11 mouse cellular contexts compared by ENCODE assay signal in the genomic region with DNA sequence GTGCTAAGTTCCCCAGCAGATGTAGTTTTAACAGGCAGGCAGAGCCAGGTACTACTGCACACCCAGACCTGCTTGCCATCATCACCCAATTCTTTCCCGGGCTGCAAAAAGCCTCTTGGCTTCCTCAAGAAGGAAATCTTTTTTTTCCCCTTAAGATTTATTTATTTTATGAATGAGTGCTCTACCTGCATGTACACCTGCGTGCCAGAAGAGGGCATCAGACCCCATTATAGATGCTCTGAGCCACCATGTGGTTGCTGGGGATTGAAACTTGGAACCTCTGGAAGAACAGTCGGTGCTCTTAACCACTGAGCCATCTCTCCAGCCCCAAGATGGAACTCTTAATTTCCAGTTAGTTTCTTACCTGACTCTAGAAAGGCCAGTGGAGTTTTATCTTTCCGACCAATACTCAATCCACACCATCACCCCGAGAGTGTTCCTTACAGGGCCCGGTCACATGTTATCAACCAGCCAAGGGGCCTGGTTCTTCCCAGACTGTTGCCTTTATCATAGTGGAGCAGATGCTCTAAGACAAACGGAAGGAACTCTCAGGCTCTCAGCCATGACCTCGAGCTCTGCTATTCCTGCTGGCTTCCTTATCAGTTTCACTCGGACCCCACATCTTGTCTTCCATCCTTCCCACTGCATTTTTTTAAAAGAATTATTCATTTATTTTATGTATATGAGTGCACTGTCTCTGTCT. TPM values are rescaled to one million over a fixed set of nuclear protein-coding genes. Genes with fewer than 3 reads are reported as not detected.
A peak's percentile ranks its signal among the peaks of the same experiment; 100 is the strongest.
DNase-seq lines count a peak whose midpoint lies in the region; ATAC-seq and TF ChIP-seq lines count a peak whose summit lies in the region.
"Had no signal": no experiment of that assay in that cellular context is flagged by ENCODE, and none has a peak within 500 bp of the region (broad histone marks: within the 10 kb centered on the region; RNA-seq: fewer than 3 reads in every experiment).

No protein-coding gene starts in this region.

- H3K4me3 ChIP-seq in forebrain, postnatal 0 days (ENCODE audit: low read depth, low read length), result no peak overlapping the region
- H3K4me3 ChIP-seq in forebrain, embryonic 10.5 days, result no peak overlapping the region
- no peak overlapping the region for H3K4me3 ChIP-seq in midbrain, embryonic 11.5 days (ENCODE audit: low read depth, low read length)
- H3K4me3 ChIP-seq in midbrain, embryonic 10.5 days, result no peak overlapping the region
- H3K4me3 ChIP-seq: forebrain, embryonic 12.5 days; heart, embryonic 13.5 days; lung, embryonic 15.5 days had no signal

- H3K27ac ChIP-seq in forebrain, postnatal 0 days (ENCODE audit: low read depth, low read length), result no peak overlapping the region
- no peak overlapping the region for H3K27ac ChIP-seq in forebrain, embryonic 10.5 days
- H3K27ac ChIP-seq in midbrain, embryonic 11.5 days (ENCODE audit: low read depth, low read length), result no peak overlapping the region
- no peak overlapping the region for H3K27ac ChIP-seq in midbrain, embryonic 10.5 days (replicated peaks)
- H3K27ac ChIP-seq: forebrain, embryonic 12.5 days; heart, embryonic 13.5 days; lung, embryonic 15.5 days had no signal

- H3K4me2 ChIP-seq in forebrain, postnatal 0 days (ENCODE audit: low read depth), result no peak overlapping the region
- H3K4me2 ChIP-seq in midbrain, embryonic 11.5 days, result no peak overlapping the region
- H3K4me2 ChIP-seq: forebrain, embryonic 12.5 days; heart, embryonic 13.5 days; lung, embryonic 15.5 days had no signal

- TF ChIP-seq CTCF in forebrain, postnatal 0 days (IDR thresholded peaks at IDR 0.05; ENCODE audit: low read depth), result peak; percentile 53

- no peaks in the 10 kb centered on the region for H3K9me3 ChIP-seq in forebrain, postnatal 0 days (ENCODE audit: low read length)
- no peaks in the 10 kb centered on the region for H3K9me3 ChIP-seq in forebrain, embryonic 10.5 days
- no peaks in the 10 kb centered on the region for H3K9me3 ChIP-seq in midbrain, embryonic 11.5 days (ENCODE audit: control insufficient read depth, low read length)
- H3K9me3 ChIP-seq in midbrain, embryonic 10.5 days (replicated peaks), result no peaks in the 10 kb centered on the region
- H3K9me3 ChIP-seq: forebrain, embryonic 12.5 days; lung, embryonic 15.5 days had no signal

- ATAC-seq in forebrain, postnatal 0 days, result no peak
- no peak for ATAC-seq in midbrain, embryonic 11.5 days (ENCODE audit: low FRiP score)
- peak; percentile 82 for ATAC-seq in megakaryocyte progenitor cell, adult 5-6 weeks (replicated peaks; ENCODE audit: poor library complexity)

- no peak overlapping the region for H3K9ac ChIP-seq in forebrain, postnatal 0 days
- no peak overlapping the region for H3K9ac ChIP-seq in midbrain, embryonic 11.5 days (ENCODE audit: low read length)
- H3K9ac ChIP-seq: forebrain, embryonic 12.5 days; heart, embryonic 13.5 days; lung, embryonic 15.5 days had no signal

- WGBS in forebrain, postnatal 0 days, result 75% methylated on average over 9 of the region's 9 CpGs
- 71% methylated on average over 9 of the region's 9 CpGs for WGBS in forebrain, embryonic 10.5 days
- WGBS in midbrain, embryonic 11.5 days, result 79% methylated on average over 9 of the region's 9 CpGs
- 74% methylated on average over 9 of the region's 9 CpGs for WGBS in midbrain, embryonic 10.5 days

- peaks cover 11% of the 10 kb centered on the region for H3K36me3 ChIP-seq in forebrain, postnatal 0 days (ENCODE audit: insufficient read depth)
- H3K36me3 ChIP-seq in forebrain, embryonic 10.5 days (replicated peaks), result peaks cover 58% of the 10 kb centered on the region
- H3K36me3 ChIP-seq in midbrain, embryonic 11.5 days (ENCODE audit: control insufficient read depth, insufficient read depth, low read length), result peaks cover 10% of the 10 kb centered on the region; the same call in 1 of the 2 replicates
- peaks cover 64% of the 10 kb centered on the region for H3K36me3 ChIP-seq in midbrain, embryonic 10.5 days

- no peaks in the 10 kb centered on the region; the same call in 1 of the 2 replicates for H3K4me1 ChIP-seq in forebrain, postnatal 0 days (ENCODE audit: insufficient read depth)
- H3K4me1 ChIP-seq in forebrain, embryonic 10.5 days, result peaks cover 16% of the 10 kb centered on the region
- H3K4me1 ChIP-seq in midbrain, embryonic 11.5 days (ENCODE audit: control insufficient read depth, insufficient read depth, low read length), result peaks cover 5% of the 10 kb centered on the region; the same call in 1 of the 2 replicates
- H3K4me1 ChIP-seq in midbrain, embryonic 10.5 days, result peaks cover 18% of the 10 kb centered on the region

- no peak for DNase-seq in forebrain, postnatal 0 days
- no peak for DNase-seq in forebrain, embryonic 10.5 days (ENCODE audit: extremely low spot score, low spot score)
- DNase-seq in midbrain, embryonic 11.5 days (ENCODE audit: low spot score, missing footprints), result peak; percentile 69
- no peak for DNase-seq in midbrain, embryonic 10.5 days (ENCODE audit: low spot score)
- DNase-seq in c-Kit-positive CD71-positive TER-119-negative erythroid progenitor cells, embryonic 14.5 days (ENCODE audit: low read depth), result peak; percentile 79
- no peak for DNase-seq in urinary bladder, adult 2 months (ENCODE audit: low spot score)
- DNase-seq in adrenal gland, adult 8-10 months, result no peak

- no peaks in the 10 kb centered on the region for H3K27me3 ChIP-seq in forebrain, postnatal 0 days (ENCODE audit: insufficient read depth, low read length)
- no peaks in the 10 kb centered on the region for H3K27me3 ChIP-seq in forebrain, embryonic 10.5 days (ENCODE audit: poor library complexity, severe bottlenecking)
- no peaks in the 10 kb centered on the region for H3K27me3 ChIP-seq in midbrain, embryonic 11.5 days (ENCODE audit: control insufficient read depth, insufficient read depth, low read length)
- H3K27me3 ChIP-seq in midbrain, embryonic 10.5 days (ENCODE audit: low read depth, poor library complexity, severe bottlenecking), result no peaks in the 10 kb centered on the region
- H3K27me3 ChIP-seq: forebrain, embryonic 12.5 days; heart, embryonic 13.5 days; lung, embryonic 15.5 days had no signal

RNA-seq across cellular contexts. Expression of gene Ccdc32, which starts 4.5 kb away (rescaled TPM):
- total RNA-seq in forebrain, postnatal 0 days (2014; rRNA removed), result 51.4 and 52.3 TPM in 2 replicates
- 56.3 and 64.3 TPM in 2 replicates for polyA plus RNA-seq in forebrain, postnatal 0 days (2015; fragmentation: Nextera tagmentation; extraction: Ambion mirVana)
- 20.5 and 21.0 TPM in 2 replicates for polyA plus RNA-seq in forebrain, embryonic 10.5 days (2016; fragmentation: Nextera tagmentation; extraction: Ambion mirVana)
- 25.0 and 25.6 TPM in 2 replicates for polyA plus RNA-seq in midbrain, embryonic 11.5 days (2014; fragmentation: Nextera tagmentation; extraction: Ambion mirVana)
- polyA plus RNA-seq in midbrain, embryonic 10.5 days (2016; fragmentation: Nextera tagmentation; extraction: Ambion mirVana), result 21.9 and 22.4 TPM in 2 replicates
- 10.4 and 12.7 TPM in 2 replicates for total RNA-seq in megakaryocyte progenitor cell, adult 5-6 weeks (2015)
- 15.2 and 16.2 TPM in 2 replicates for total RNA-seq in megakaryocyte progenitor cell, adult 5-6 weeks (2017)
- 18.8 and 19.3 TPM in 2 replicates for polyA plus RNA-seq in urinary bladder, adult 2 months (2012; rRNA removed)
- total RNA-seq in adrenal gland, adult 8-10 months (2022), result 10 to 100 TPM; 22.5 to 26.5 (median 23.2) TPM

RNA-seq across cellular contexts. Expression of gene Rpusd2, which starts 9.9 kb away (rescaled TPM):
- 9.4 and 10.3 TPM in 2 replicates for total RNA-seq in forebrain, postnatal 0 days (2014; rRNA removed)
- polyA plus RNA-seq in forebrain, postnatal 0 days (2015; fragmentation: Nextera tagmentation; extraction: Ambion mirVana), result 3.6 TPM in 2 replicates
- 9.2 and 9.4 TPM in 2 replicates for polyA plus RNA-seq in forebrain, embryonic 10.5 days (2016; fragmentation: Nextera tagmentation; extraction: Ambion mirVana)
- 7.4 and 7.9 TPM in 2 replicates for polyA plus RNA-seq in midbrain, embryonic 11.5 days (2014; fragmentation: Nextera tagmentation; extraction: Ambion mirVana)
- polyA plus RNA-seq in midbrain, embryonic 10.5 days (2016; fragmentation: Nextera tagmentation; extraction: Ambion mirVana), result 7.0 and 7.9 TPM in 2 replicates
- 13.0 and 14.6 TPM in 2 replicates for total RNA-seq in megakaryocyte progenitor cell, adult 5-6 weeks (2015)
- 16.0 and 17.6 TPM in 2 replicates for total RNA-seq in megakaryocyte progenitor cell, adult 5-6 weeks (2017)
- polyA plus RNA-seq in urinary bladder, adult 2 months (2012; rRNA removed), result 2.9 and 3.5 TPM in 2 replicates
- 1 to 10 TPM; 5.1 to 8.2 (median 7.2) TPM for total RNA-seq in adrenal gland, adult 8-10 months (2022)

RNA-seq across cellular contexts. Expression of gene Knl1, which starts 22.2 kb away (rescaled TPM):
- total RNA-seq in forebrain, postnatal 0 days (2014; rRNA removed), result 4.6 and 5.0 TPM in 2 replicates
- 3.8 and 5.2 TPM in 2 replicates for polyA plus RNA-seq in forebrain, postnatal 0 days (2015; fragmentation: Nextera tagmentation; extraction: Ambion mirVana)
- 68.5 and 74.0 TPM in 2 replicates for polyA plus RNA-seq in forebrain, embryonic 10.5 days (2016; fragmentation: Nextera tagmentation; extraction: Ambion mirVana)
- polyA plus RNA-seq in midbrain, embryonic 11.5 days (2014; fragmentation: Nextera tagmentation; extraction: Ambion mirVana), result 45.5 and 46.4 TPM in 2 replicates
- 63.9 and 68.4 TPM in 2 replicates for polyA plus RNA-seq in midbrain, embryonic 10.5 days (2016; fragmentation: Nextera tagmentation; extraction: Ambion mirVana)
- 58.2 and 69.4 TPM in 2 replicates for total RNA-seq in megakaryocyte progenitor cell, adult 5-6 weeks (2015)
- total RNA-seq in megakaryocyte progenitor cell, adult 5-6 weeks (2017), result 55.3 and 78.8 TPM in 2 replicates
- 0.22 and 0.37 TPM in 2 replicates for polyA plus RNA-seq in urinary bladder, adult 2 months (2012; rRNA removed)
- total RNA-seq in adrenal gland, adult 8-10 months (2022), result 1 to 10 TPM in 2 of 4 experiments, under 1 TPM in 2; 0.46 to 1.0 (median 0.96) TPM

Comparison
In these comparisons a context has a peak if more than half of its experiments do, and no peak if none do; other contexts are left out.
1. DNase-seq: peak in midbrain, embryonic 11.5 days (single experiment) and c-Kit-positive CD71-positive TER-119-negative erythroid progenitor cells, embryonic 14.5 days (single experiment); none in forebrain, postnatal 0 days (single experiment), forebrain, embryonic 10.5 days (single experiment), midbrain, embryonic 10.5 days (single experiment), urinary bladder, adult 2 months (single experiment) and adrenal gland, adult 8-10 months (single experiment).